Comparison of ENCODE assay signal across 8 mouse cellular contexts in the genomic region with DNA sequence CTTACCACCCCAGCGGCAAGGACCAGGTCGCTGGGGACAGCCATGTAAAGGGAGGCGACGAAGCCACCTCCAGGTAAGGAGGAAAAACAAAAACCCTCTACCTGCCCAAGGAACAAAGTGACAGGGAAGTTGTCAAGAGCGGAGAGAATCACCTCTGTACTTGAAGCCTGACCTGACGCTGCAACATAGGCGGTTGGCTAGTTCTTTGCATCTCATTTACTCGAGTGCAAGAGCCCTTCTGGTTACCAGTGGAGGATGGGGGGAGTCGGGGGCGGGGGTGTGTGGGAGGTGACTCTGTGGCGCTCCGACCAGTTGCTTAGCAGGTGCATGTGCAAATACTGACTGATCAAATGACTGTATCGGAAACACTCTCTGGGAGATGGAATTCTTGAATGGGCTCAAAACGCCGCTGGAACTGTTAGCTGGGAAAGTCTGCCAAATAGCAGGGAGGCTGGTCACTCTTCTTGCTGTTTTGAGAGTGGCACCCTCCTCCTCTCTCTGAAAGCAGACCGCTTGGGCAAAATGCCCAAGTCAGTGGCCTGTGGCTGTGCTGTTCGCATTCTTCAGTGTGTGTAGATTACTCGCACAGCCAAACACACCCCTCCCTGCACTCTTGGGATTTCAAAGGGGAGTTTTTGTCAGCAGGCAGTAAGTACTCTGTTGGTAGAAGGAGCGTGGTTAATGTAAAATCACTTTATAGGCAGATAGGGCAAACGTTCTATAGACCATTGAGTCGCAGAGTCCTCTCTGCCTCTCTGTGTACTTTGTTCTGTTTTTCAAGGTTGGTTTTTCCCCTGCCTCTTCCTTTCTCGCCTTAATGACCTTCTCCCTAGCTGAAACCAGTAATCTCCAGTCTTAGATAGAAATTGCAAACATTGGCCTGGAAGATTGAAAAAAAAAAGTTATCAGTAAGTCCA. TPM values are rescaled to one million over a fixed set of nuclear protein-coding genes. Genes with fewer than 3 reads are reported as not detected.
DNase-seq lines count a peak whose midpoint lies in the region; ATAC-seq and TF ChIP-seq lines count a peak whose summit lies in the region.

No protein-coding gene starts in this region.

- peak; percentile 93 for DNase-seq in forebrain, embryonic 14.5 days (ENCODE audit: low spot score)
- DNase-seq in heart, postnatal 14 days: peak; percentile 81 to 82
- peak; percentile 56 for DNase-seq in large intestine, adult 2 months (ENCODE audit: low read depth, low spot score)
- peak; percentile 86 to 88 for DNase-seq in lung, adult 18-20 months
- peak; percentile 6 to 28 for DNase-seq in thymus, postnatal 10 days (ENCODE audit: low spot score in 2 of 2)

- under 1% methylated on average over 22 of the region's 22 CpGs for WGBS in forebrain, embryonic 14.5 days
- 2% methylated on average over 22 of the region's 22 CpGs for WGBS in large intestine, adult 2 months
- 4% methylated on average over 22 of the region's 22 CpGs for WGBS in olfactory bulb, adult 2 months

- intact Hi-C loops in heart, postnatal 14 days (cut with DNase I): loop anchor here (5.0 kb wide), 2 partner anchors 34 to 54 kb away; no protein-coding TSS in a partner anchor

- TF ChIP-seq POLR2A in ES-Bruce4 (IDR thresholded peaks at IDR 0.05; ENCODE audit: insufficient read depth, low read length): no peak
- no peak for TF ChIP-seq POLR2A in olfactory bulb, adult 2 months (IDR thresholded peaks at IDR 0.05; ENCODE audit: insufficient read depth, low read depth, low read length)

- H3K27me3 ChIP-seq in ES-Bruce4 (ENCODE audit: control insufficient read depth, insufficient read depth, low read length, poor library complexity, severe bottlenecking): no peaks in the 10 kb centered on the region
- no peaks in the 10 kb centered on the region for H3K27me3 ChIP-seq in forebrain, embryonic 14.5 days (replicated peaks; ENCODE audit: control insufficient read depth, insufficient read depth, low read length)

- no peaks in the 10 kb centered on the region for H3K4me1 ChIP-seq in ES-Bruce4 (ENCODE audit: control insufficient read depth, insufficient read depth, low read length)
- H3K4me1 ChIP-seq in brown adipose tissue, adult 24 weeks (ENCODE audit: control insufficient read depth, insufficient read depth, insufficient read length, low read length): peaks cover 6% of the 10 kb centered on the region; the same call in 1 of the 2 replicates
- H3K4me1 ChIP-seq in forebrain, embryonic 14.5 days (ENCODE audit: control insufficient read depth, insufficient read depth, low read length): peaks cover 7% of the 10 kb centered on the region; the same call in 1 of the 2 replicates
- H3K4me1 ChIP-seq in olfactory bulb, adult 2 months (ENCODE audit: control insufficient read depth, insufficient read depth, low read length): 0 out of 2 replicates have a peak, but pooled peaks cover 2% of the 10 kb centered on the region

- H3K4me2 ChIP-seq in forebrain, embryonic 14.5 days (ENCODE audit: low read length): peak overlapping the region; percentile 93

- no peak for TF ChIP-seq CTCF in ES-Bruce4 (IDR thresholded peaks at IDR 0.05; ENCODE audit: low read depth, low read length)
- no peak for TF ChIP-seq CTCF in olfactory bulb, adult 2 months (IDR thresholded peaks at IDR 0.05; ENCODE audit: insufficient read depth, low read depth, low read length)

- H3K9me3 ChIP-seq in ES-Bruce4 (replicated peaks; ENCODE audit: control insufficient read depth, insufficient read depth, low read length, poor library complexity, severe bottlenecking): no peaks in the 10 kb centered on the region
- H3K9me3 ChIP-seq in forebrain, embryonic 14.5 days (replicated peaks; ENCODE audit: control insufficient read depth, low read length): no peaks in the 10 kb centered on the region

- H3K9ac ChIP-seq in ES-Bruce4 (ENCODE audit: low read depth, poor library complexity, severe bottlenecking): no peak overlapping the region
- H3K9ac ChIP-seq in forebrain, embryonic 14.5 days (ENCODE audit: low read length): peak overlapping the region; percentile 68

- TF ChIP-seq EP300 in ES-Bruce4 (IDR thresholded peaks at IDR 0.05; ENCODE audit: insufficient read depth, low read depth, low read length): no peak

- H3K27ac ChIP-seq in ES-Bruce4 (ENCODE audit: insufficient read depth, low read length): no peak overlapping the region
- H3K27ac ChIP-seq in brown adipose tissue, adult 24 weeks (replicated peaks; ENCODE audit: low read depth, low read length): peak overlapping the region; percentile 83
- peak overlapping the region; percentile 89 for H3K27ac ChIP-seq in forebrain, embryonic 14.5 days (ENCODE audit: low read depth, low read length)
- no peak overlapping the region for H3K27ac ChIP-seq in olfactory bulb, adult 2 months (ENCODE audit: insufficient read depth, low read depth, low read length)

- H3K4me3 ChIP-seq in ES-Bruce4 (ENCODE audit: low read depth, low read length): peak overlapping the region; percentile 52
- H3K4me3 ChIP-seq in brown adipose tissue, adult 24 weeks (ENCODE audit: insufficient read depth, low read depth, low read length): peak overlapping the region; percentile 80
- peak overlapping the region; percentile 49 for H3K4me3 ChIP-seq in forebrain, embryonic 14.5 days (ENCODE audit: low read depth, low read length)
- H3K4me3 ChIP-seq in olfactory bulb, adult 2 months (ENCODE audit: insufficient read depth, low read depth, low read length): peak overlapping the region; percentile 46

- H3K36me3 ChIP-seq in ES-Bruce4 (ENCODE audit: control insufficient read depth, insufficient read depth, low read length, poor library complexity, severe bottlenecking): no peaks in the 10 kb centered on the region
- no peaks in the 10 kb centered on the region for H3K36me3 ChIP-seq in forebrain, embryonic 14.5 days (ENCODE audit: control insufficient read depth, insufficient read depth, low read length)

- peak; percentile 89 for ATAC-seq in forebrain, embryonic 14.5 days

RNA-seq across cellular contexts. Expression of a gene that starts 19.7 kb away (rescaled TPM):
- polyA plus RNA-seq in ES-Bruce4 (2011; ENCODE audit: insufficient read depth, insufficient read length, low read depth, missing spikeins): 6.9 and 8.6 TPM in 2 replicates
- polyA plus RNA-seq in brown adipose tissue, adult 24 weeks (2012; ENCODE audit: insufficient read depth, insufficient read length, missing spikeins): 9.8 and 22.1 TPM in 2 replicates
- 18.0 and 18.4 TPM in 2 replicates for polyA plus RNA-seq in forebrain, embryonic 14.5 days (2014; fragmentation: Nextera tagmentation; extraction: Ambion mirVana)
- 10 to 100 TPM; 27.6 to 27.8 TPM for total RNA-seq in heart, postnatal 14 days (2021)
- polyA plus RNA-seq in large intestine, adult 2 months (2012; rRNA removed): 3.7 and 8.0 TPM in 2 replicates
- polyA plus RNA-seq in olfactory bulb, adult 2 months (2012; ENCODE audit: insufficient read depth, insufficient read length, low replicate concordance, missing spikeins): not detected in 2 replicates

Comparison
In these comparisons a context has a peak if more than half of its experiments do, and no peak if none do; other contexts are left out.
1. H3K27ac ChIP-seq: peak in brown adipose tissue, adult 24 weeks (single experiment) and forebrain, embryonic 14.5 days (single experiment); none in ES-Bruce4 (single experiment) and olfactory bulb, adult 2 months (single experiment).
2. DNase-seq: peak in every context shown above with its lines; median percentile 93 in forebrain, embryonic 14.5 days; 87 in lung, adult 18-20 months; 82 in heart, postnatal 14 days; 56 in large intestine, adult 2 months; 17 in thymus, postnatal 10 days.
3. Peak in every context shown above with its lines, with median percentiles within 50 percentile points of each other: H3K4me3 ChIP-seq.